Mouse (Mus musculus): ENCODE measurements around the gene Inafm2. TPM values are rescaled to one million over a fixed set of nuclear protein-coding genes. Genes with fewer than 3 reads are reported as not detected.

Inafm2 gene
- polyA plus RNA-seq, 1 experiment, result 28.5 TPM

GRCm38 (mm10) chr2:118729816-118730621 is 15.5 kb upstream of the Inafm2 start:
- TF ChIP-seq CTCF (IDR thresholded peaks at IDR 0.05; ENCODE audit: control insufficient read depth, insufficient read depth, low read length), result no peak
- no peak for TF ChIP-seq POLR2A (IDR thresholded peaks at IDR 0.05; ENCODE audit: borderline replicate concordance, control insufficient read depth, low read depth, low read length)
- H3K4me3 ChIP-seq (replicated peaks; ENCODE audit: control insufficient read depth, low read depth, low read length), result no peak overlapping the region
- peaks cover 6% of the 10 kb centered on the region; the same call in 1 of the 2 replicates for H3K4me1 ChIP-seq (ENCODE audit: control insufficient read depth, insufficient read depth, low read length)
- H3K27ac ChIP-seq (ENCODE audit: control insufficient read depth, insufficient read depth, low read depth, low read length, poor library complexity), result no peak overlapping the region; the same call in 1 of the 2 replicates
- 14% methylated on average over 8 of the region's 8 CpGs for WGBS

GRCm38 (mm10) chr2:118730622-118730915 is 15.0 kb upstream of the Inafm2 start:
- H3K27ac ChIP-seq (ENCODE audit: control insufficient read depth, insufficient read depth, low read depth, low read length, poor library complexity), result no peak overlapping the region
- H3K4me3 ChIP-seq (replicated peaks; ENCODE audit: control insufficient read depth, low read depth, low read length), result no peak overlapping the region
- TF ChIP-seq CTCF (IDR thresholded peaks at IDR 0.05; ENCODE audit: control insufficient read depth, insufficient read depth, low read length), result peak; percentile 77
- no peak for TF ChIP-seq POLR2A (IDR thresholded peaks at IDR 0.05; ENCODE audit: borderline replicate concordance, control insufficient read depth, low read depth, low read length)
- H3K4me1 ChIP-seq (ENCODE audit: control insufficient read depth, insufficient read depth, low read length), result peaks cover 6% of the 10 kb centered on the region; the same call in 1 of the 2 replicates
- WGBS, result 7% methylated on average over 3 of the region's 3 CpGs

GRCm38 (mm10) chr2:118731981-118732380 is 13.6 kb upstream of the Inafm2 start:
- H3K4me3 ChIP-seq (replicated peaks; ENCODE audit: control insufficient read depth, low read depth, low read length), result no peak overlapping the region
- TF ChIP-seq CTCF (IDR thresholded peaks at IDR 0.05; ENCODE audit: control insufficient read depth, insufficient read depth, low read length) (no peak), POLR2A (IDR thresholded peaks at IDR 0.05; ENCODE audit: borderline replicate concordance, control insufficient read depth, low read depth, low read length) (no peak)

GRCm38 (mm10) chr2:118733341-118733740 is 12.2 kb upstream of the Inafm2 start:
- no peak overlapping the region for H3K4me3 ChIP-seq (replicated peaks; ENCODE audit: control insufficient read depth, low read depth, low read length)
- H3K27ac ChIP-seq (ENCODE audit: control insufficient read depth, insufficient read depth, low read depth, low read length, poor library complexity), result no peak overlapping the region
- WGBS, result 83% methylated on average over 5 of the region's 5 CpGs
- TF ChIP-seq POLR2A (IDR thresholded peaks at IDR 0.05; ENCODE audit: borderline replicate concordance, control insufficient read depth, low read depth, low read length), result no peak
- no peak for TF ChIP-seq CTCF (IDR thresholded peaks at IDR 0.05; ENCODE audit: control insufficient read depth, insufficient read depth, low read length)
- peaks cover 4% of the 10 kb centered on the region; the same call in 1 of the 2 replicates for H3K4me1 ChIP-seq (ENCODE audit: control insufficient read depth, insufficient read depth, low read length)

More at GRCm38 (mm10) chr2:118731981-118732380, 13.6 kb upstream of the Inafm2 start:
- WGBS, result 84% methylated on average over 5 of the region's 5 CpGs
- no peak overlapping the region for H3K27ac ChIP-seq (ENCODE audit: control insufficient read depth, insufficient read depth, low read depth, low read length, poor library complexity)
- H3K4me1 ChIP-seq (ENCODE audit: control insufficient read depth, insufficient read depth, low read length), result peaks cover 4% of the 10 kb centered on the region; the same call in 1 of the 2 replicates

GRCm38 (mm10) chr2:118740341-118740740 is 5.2 kb upstream of the Inafm2 start:
- WGBS, result 39% methylated on average over 3 of the region's 3 CpGs

GRCm38 (mm10) chr2:118741183-118741582 is 4.4 kb upstream of the Inafm2 start:
- WGBS, result 68% methylated on average over 9 of the region's 9 CpGs
- no peak overlapping the region for H3K27ac ChIP-seq (ENCODE audit: control insufficient read depth, insufficient read depth, low read depth, low read length, poor library complexity)
- TF ChIP-seq CTCF (IDR thresholded peaks at IDR 0.05; ENCODE audit: control insufficient read depth, insufficient read depth, low read length) (no peak), POLR2A (IDR thresholded peaks at IDR 0.05; ENCODE audit: borderline replicate concordance, control insufficient read depth, low read depth, low read length) (no peak)
- no peak overlapping the region for H3K4me3 ChIP-seq (replicated peaks; ENCODE audit: control insufficient read depth, low read depth, low read length)
- no peaks in the 10 kb centered on the region; the same call in none of the 2 replicates for H3K4me1 ChIP-seq (ENCODE audit: control insufficient read depth, insufficient read depth, low read length)

More at GRCm38 (mm10) chr2:118740341-118740740, 5.2 kb upstream of the Inafm2 start:
- H3K4me3 ChIP-seq (replicated peaks; ENCODE audit: control insufficient read depth, low read depth, low read length), result no peak overlapping the region
- no peak overlapping the region for H3K27ac ChIP-seq (ENCODE audit: control insufficient read depth, insufficient read depth, low read depth, low read length, poor library complexity)
- TF ChIP-seq CTCF (IDR thresholded peaks at IDR 0.05; ENCODE audit: control insufficient read depth, insufficient read depth, low read length) (no peak), POLR2A (IDR thresholded peaks at IDR 0.05; ENCODE audit: borderline replicate concordance, control insufficient read depth, low read depth, low read length) (no peak)
- H3K4me1 ChIP-seq (ENCODE audit: control insufficient read depth, insufficient read depth, low read length), result no peaks in the 10 kb centered on the region; the same call in none of the 2 replicates

- 23% methylated on average over 8 of the region's 8 CpGs for WGBS
- peak; percentile 38; the same call in 1 of the 2 replicates for TF ChIP-seq CTCF (IDR thresholded peaks at IDR 0.05; ENCODE audit: control insufficient read depth, insufficient read depth, low read length)
- no peak for TF ChIP-seq POLR2A (IDR thresholded peaks at IDR 0.05; ENCODE audit: borderline replicate concordance, control insufficient read depth, low read depth, low read length)
- Histone ChIP-seq H3K27ac (ENCODE audit: control insufficient read depth, insufficient read depth, low read depth, low read length, poor library complexity) (no peak overlapping the region), H3K4me3 (replicated peaks; ENCODE audit: control insufficient read depth, low read depth, low read length) (no peak overlapping the region), H3K4me1 (ENCODE audit: control insufficient read depth, insufficient read depth, low read length) (no peaks in the 10 kb centered on the region; the same call in none of the 2 replicates)
These were observed 2.2 kb upstream of the Inafm2 start for GRCm38 (mm10) chr2:118743261-118743943.

GRCm38 (mm10) chr2:118744621-118745020 is 937 bp upstream of the Inafm2 start:
- WGBS, result 17% methylated on average over 7 of the region's 7 CpGs
- H3K4me3 ChIP-seq (replicated peaks; ENCODE audit: control insufficient read depth, low read depth, low read length), result no peak overlapping the region
- H3K27ac ChIP-seq (ENCODE audit: control insufficient read depth, insufficient read depth, low read depth, low read length, poor library complexity), result no peak overlapping the region
- TF ChIP-seq CTCF (IDR thresholded peaks at IDR 0.05; ENCODE audit: control insufficient read depth, insufficient read depth, low read length) (no peak), POLR2A (IDR thresholded peaks at IDR 0.05; ENCODE audit: borderline replicate concordance, control insufficient read depth, low read depth, low read length) (no peak)
- no peaks in the 10 kb centered on the region; the same call in none of the 2 replicates for H3K4me1 ChIP-seq (ENCODE audit: control insufficient read depth, insufficient read depth, low read length)
